Mouse (Mus musculus) olfactory bulb, adult 2 months (tissue): Measurements from ENCODE around the gene Rnf20. TPM values are rescaled to one million over a fixed set of nuclear protein-coding genes. Genes with fewer than 3 reads are reported as not detected.

ENCODE experiments used
- H3K27ac ChIP-seq: fragments of 200-500 bp; 2 replicates; pipeline ENCODE4 v1.5.1; 2012; ENCODE audit warnings: low read depth, low read length; ENCODE audit not compliant: insufficient read depth
- H3K4me1 ChIP-seq: fragments of 200-500 bp; 2 replicates; pipeline ENCODE4 v1.6.1; 2012; ENCODE audit warnings: low read length; ENCODE audit not compliant: control insufficient read depth, insufficient read depth
- H3K4me3 ChIP-seq: fragments of 200-500 bp; 2 replicates; pipeline ENCODE4 v1.5.1; 2012; ENCODE audit warnings: mild to moderate bottlenecking, low read depth, low read length, moderate library complexity; ENCODE audit not compliant: insufficient read depth
- CTCF ChIP-seq: fragments of 200-500 bp; IDR thresholded peaks from 2 replicates; pipeline ENCODE4 v1.5.1; 2012; ENCODE audit warnings: low read depth, mild to moderate bottlenecking, low read length, moderate library complexity; ENCODE audit not compliant: insufficient read depth
- POLR2A ChIP-seq: fragments of 200-500 bp; IDR thresholded peaks from 2 replicates; pipeline ENCODE4 v1.6.1; 2012; ENCODE audit warnings: mild to moderate bottlenecking, low read depth, low read length, moderate library complexity; ENCODE audit not compliant: insufficient read depth
- WGBS: fragments of 180-500 bp; shearing (Covaris S2); methylation state at CpG from one replicate; pipeline ENCODE4 v1.1.7; 2018; 5-methylcytosine and 5-hydroxymethylcytosine counted together
- polyA plus RNA-seq: library from polyadenylated mRNA; stranded (reverse); fragments of >200 nt; gene quantifications from 2 replicates; pipeline ENCODE4 v1.2.4, GENCODE M21; 2012; ENCODE audit warnings: low replicate concordance; ENCODE audit not compliant: missing spikeins, insufficient read depth, insufficient read length

The Rnf20 gene
- polyA plus RNA-seq, 1 experiment, result not detected

DNA sequence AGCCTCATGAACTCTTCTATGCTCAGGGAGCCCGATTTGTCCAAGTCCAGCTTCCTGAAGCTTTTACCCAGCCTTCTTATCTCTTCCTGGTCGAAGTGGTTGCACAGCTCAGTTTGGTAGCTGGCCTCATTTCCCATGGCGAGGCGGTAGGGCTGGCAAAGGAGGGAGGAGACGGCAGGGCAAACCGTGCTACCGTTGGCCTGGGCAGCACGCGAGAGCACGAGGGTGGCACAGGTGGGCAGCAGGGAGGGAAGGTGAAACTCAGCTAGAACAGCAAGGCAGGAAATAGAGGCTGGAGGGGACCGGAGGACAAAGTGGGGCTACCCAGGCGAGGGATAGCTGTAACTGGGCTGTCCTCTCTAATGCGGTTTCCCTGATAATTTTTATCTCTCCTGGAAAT lies 50.0 kb downstream of the Rnf20 start, which contains the start of gene Ppp3r2:
Gene Ppp3r2, minus strand, starts transcription at position 213 of the 400 bp plus-strand sequence.
- H3K27ac ChIP-seq, result no peak within 1 kb of the TSS
- no peak for TF ChIP-seq POLR2A
- TF ChIP-seq CTCF, result no peak
- WGBS, result 91% methylated on average over 13 of the region's 13 CpGs
- no peaks in the 10 kb centered on the region for H3K4me1 ChIP-seq
- H3K4me3 ChIP-seq, result no peak within 1 kb of the TSS

DNA sequence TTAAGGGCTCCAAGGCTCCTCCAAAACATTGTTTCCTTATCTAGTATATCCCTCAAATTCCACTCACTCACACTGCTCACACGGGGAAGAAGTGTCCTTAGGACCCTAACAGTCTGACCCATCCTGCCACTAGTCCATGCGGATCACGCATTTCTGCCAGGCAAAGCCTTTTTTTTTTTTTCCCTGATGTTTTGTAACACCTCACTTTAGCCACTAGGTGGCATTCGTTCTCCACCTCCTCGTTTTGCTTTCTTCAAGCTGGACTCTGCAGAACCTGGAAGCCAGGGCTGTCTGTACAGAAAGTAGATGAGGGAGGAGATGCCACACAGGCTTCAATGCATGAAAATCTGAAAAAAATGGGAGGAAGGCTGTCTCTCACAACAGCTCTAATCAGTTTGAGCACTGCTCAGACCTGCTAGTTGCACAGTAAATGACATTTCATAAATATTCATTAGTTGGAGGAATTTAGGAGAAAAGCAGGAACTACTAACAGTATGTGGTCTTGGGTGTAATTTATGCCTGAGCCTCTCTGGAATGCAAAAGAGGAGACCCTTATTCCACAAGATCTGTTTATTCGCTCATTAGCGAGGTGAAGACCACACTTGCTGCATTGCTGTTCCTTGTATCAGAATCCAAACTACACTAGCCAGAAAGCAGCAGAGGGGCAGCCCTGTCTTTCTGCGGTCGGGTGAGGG lies 56.9 kb downstream of the Rnf20 start:
- 12% methylated on average over 9 of the region's 9 CpGs for WGBS
- no peak overlapping the region for H3K4me3 ChIP-seq
- H3K27ac ChIP-seq, result no peak overlapping the region
- no peaks in the 10 kb centered on the region for H3K4me1 ChIP-seq
- TF ChIP-seq POLR2A (no peak), CTCF (peak; percentile 8; the same call in 1 of the 2 replicates)

DNA sequence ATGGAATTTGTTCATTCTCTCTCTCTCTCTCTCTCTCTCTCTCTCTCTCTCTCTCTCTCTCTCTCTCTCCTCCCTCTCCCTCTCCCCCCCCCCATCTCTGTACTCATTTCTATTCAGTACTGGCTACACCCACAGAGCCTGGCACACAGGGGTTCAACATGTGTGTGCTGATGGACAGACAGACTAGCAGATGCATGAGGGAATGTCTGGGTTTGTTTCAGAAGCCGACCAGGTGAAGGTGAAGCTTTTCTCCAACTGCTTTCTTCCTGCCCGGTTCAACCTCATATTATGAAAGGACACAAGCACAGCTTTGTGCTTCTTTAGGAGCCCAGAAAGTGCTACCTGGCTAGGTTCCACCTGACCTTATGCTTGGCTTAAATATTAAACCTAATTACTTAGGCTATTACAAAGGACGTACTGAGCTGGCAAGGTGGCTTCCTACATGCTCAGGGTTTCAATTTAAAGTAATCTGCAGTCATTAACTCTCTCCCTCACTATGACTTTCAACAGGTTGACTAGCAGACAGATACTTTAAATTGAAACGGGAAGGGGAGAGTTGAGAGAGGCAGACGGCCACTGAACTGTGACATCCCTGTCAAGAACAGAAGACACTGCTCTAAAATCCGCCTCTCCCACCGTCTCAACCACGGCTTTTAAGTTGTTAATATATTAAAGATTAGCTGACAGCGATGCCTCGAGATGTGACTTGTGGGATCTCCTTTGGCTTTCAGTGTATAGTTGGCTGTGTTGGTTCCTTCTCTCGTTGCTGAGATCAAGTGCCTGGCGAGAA lies 59.8 kb downstream of the Rnf20 start:
- no peak for TF ChIP-seq POLR2A
- TF ChIP-seq CTCF, result no peak
- H3K4me1 ChIP-seq, result no peaks in the 10 kb centered on the region
- 66% methylated on average over 12 of the region's 12 CpGs for WGBS
- H3K27ac ChIP-seq, result no peak overlapping the region
- H3K4me3 ChIP-seq, result no peak overlapping the region

Other genes with a start within 250 kb of the Rnf20 start
- gene Acnat2, start 223.9 kb upstream of the Rnf20 start, polyA plus RNA-seq, result not detected in 2 replicates
- not detected in 2 replicates for gene Acnat1, start 158.1 kb upstream of the Rnf20 start, polyA plus RNA-seq
- gene Baat, start 125.4 kb upstream of the Rnf20 start, polyA plus RNA-seq, result not detected in 2 replicates
- gene Mrpl50, start 110.9 kb upstream of the Rnf20 start, polyA plus RNA-seq, result not detected in 2 replicates
- gene Zfp189, start 110.8 kb upstream of the Rnf20 start, polyA plus RNA-seq, result not detected in 2 replicates
- not detected in 2 replicates for gene Aldob, start 82.5 kb upstream of the Rnf20 start, polyA plus RNA-seq
- not detected in 2 replicates for gene Tmem246, start 34.1 kb upstream of the Rnf20 start, polyA plus RNA-seq
- gene Ppp3r2, start 50.0 kb downstream of the Rnf20 start, polyA plus RNA-seq, result not detected in 2 replicates
- not detected in 2 replicates for gene Grin3a, start 213.7 kb downstream of the Rnf20 start, polyA plus RNA-seq